Mouse (Mus musculus): ENCODE results near the gene Zbtb45. TPM values are rescaled to one million over a fixed set of nuclear protein-coding genes. Genes with fewer than 3 reads are reported as not detected.

Gene Zbtb45
- polyA plus RNA-seq, 1 experiment from 2014 or later, result 43.0 TPM

- Histone ChIP-seq H3K4me3 (replicated peaks; ENCODE audit: low read length) (peak overlapping the region; percentile 90), H3K27me3 (replicated peaks; ENCODE audit: control insufficient read depth, insufficient read depth, low read length) (no peaks in the 10 kb centered on the region), H3K4me1 (replicated peaks; ENCODE audit: control insufficient read depth, insufficient read depth, low read length) (peaks cover 28% of the 10 kb centered on the region), H3K27ac (ENCODE audit: low read length) (peak overlapping the region; percentile 100), H3K9ac (replicated peaks; ENCODE audit: low read depth, low read length) (peak overlapping the region; percentile 90), H3K9me3 (ENCODE audit: control insufficient read depth, low read length) (no peaks in the 10 kb centered on the region), H3K4me2 (ENCODE audit: low read length) (peak overlapping the region; percentile 97), H3K36me3 (ENCODE audit: control insufficient read depth, insufficient read depth) (peaks cover 30% of the 10 kb centered on the region)
- under 1% methylated on average over 92 of the region's 95 CpGs for WGBS
- peak; percentile 89 for ATAC-seq
Observed at GRCm38 (mm10) chr7:13023928-13024731, 14.3 kb upstream of the Zbtb45 start.

DNA sequence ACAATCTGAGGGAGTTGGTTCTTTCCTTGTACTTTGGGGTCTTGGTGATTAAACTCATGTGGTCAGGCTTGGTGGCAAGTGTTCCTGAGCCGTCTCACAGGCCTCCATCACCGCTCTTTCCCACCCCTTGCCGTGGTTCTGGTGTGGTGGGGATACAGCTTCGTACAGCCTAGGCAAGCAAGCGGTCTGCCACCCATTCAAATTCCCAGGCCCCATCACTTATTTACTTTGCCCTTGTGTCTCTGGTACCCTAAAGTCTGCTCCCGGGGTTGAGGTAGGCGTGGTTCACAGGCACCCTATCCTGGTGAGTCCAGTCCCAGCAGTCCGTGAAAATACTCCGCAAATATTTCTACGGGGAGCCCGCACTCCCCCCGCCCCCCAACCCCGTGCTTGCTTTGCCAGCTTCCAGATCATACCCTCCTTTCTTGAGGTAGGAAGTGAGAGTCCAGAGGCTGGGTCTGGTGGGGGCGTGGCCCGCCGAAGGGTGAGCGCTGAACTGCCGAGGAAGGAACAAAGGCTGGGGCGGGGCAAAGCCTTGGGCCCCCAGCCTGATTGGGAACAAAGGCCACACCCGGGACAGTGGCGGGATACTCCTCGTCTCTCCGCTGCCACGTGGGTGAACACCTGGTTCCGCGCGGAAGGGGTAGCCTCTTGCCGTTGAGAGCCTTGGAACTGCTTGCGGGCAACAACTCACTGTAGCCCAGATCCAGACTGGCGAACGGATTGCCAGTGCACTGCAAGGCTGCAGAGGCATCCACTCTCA, 13.1 kb upstream of the Zbtb45 start:
- 4% methylated on average over 31 of the region's 31 CpGs for WGBS
- Histone ChIP-seq H3K9me3 (ENCODE audit: control insufficient read depth, low read length) (no peaks in the 10 kb centered on the region), H3K27me3 (replicated peaks; ENCODE audit: control insufficient read depth, insufficient read depth, low read length) (no peaks in the 10 kb centered on the region), H3K4me3 (replicated peaks; ENCODE audit: low read length) (peak overlapping the region; percentile 90), H3K9ac (replicated peaks; ENCODE audit: low read depth, low read length) (peak overlapping the region; percentile 52), H3K4me1 (replicated peaks; ENCODE audit: control insufficient read depth, insufficient read depth, low read length) (peaks cover 28% of the 10 kb centered on the region), H3K27ac (ENCODE audit: low read length) (peak overlapping the region; percentile 100), H3K4me2 (ENCODE audit: low read length) (peak overlapping the region; percentile 97), H3K36me3 (ENCODE audit: control insufficient read depth, insufficient read depth) (peaks cover 18% of the 10 kb centered on the region)
- peak; percentile 16 for ATAC-seq

GRCm38 (mm10) chr7:13015217-13015616, 5.4 kb upstream of the Zbtb45 start:
- H3K4me2 ChIP-seq (ENCODE audit: low read length), result no peak overlapping the region
- no peak for ATAC-seq
- H3K9ac ChIP-seq (replicated peaks; ENCODE audit: low read depth, low read length), result no peak overlapping the region
- H3K9me3 ChIP-seq (ENCODE audit: control insufficient read depth, low read length), result no peaks in the 10 kb centered on the region
- H3K36me3 ChIP-seq (ENCODE audit: control insufficient read depth, insufficient read depth), result no peaks in the 10 kb centered on the region
- H3K27ac ChIP-seq (ENCODE audit: low read length), result no peak overlapping the region
- no peak overlapping the region for H3K4me3 ChIP-seq (replicated peaks; ENCODE audit: low read length)
- WGBS, result 91% methylated on average over 1 of the region's 1 CpGs
- H3K27me3 ChIP-seq (replicated peaks; ENCODE audit: control insufficient read depth, insufficient read depth, low read length), result no peaks in the 10 kb centered on the region
- peaks cover 5% of the 10 kb centered on the region for H3K4me1 ChIP-seq (replicated peaks; ENCODE audit: control insufficient read depth, insufficient read depth, low read length)

GRCm38 (mm10) chr7:13014275-13014839, 4.5 kb upstream of the Zbtb45 start:
- H3K27me3 ChIP-seq (replicated peaks; ENCODE audit: control insufficient read depth, insufficient read depth, low read length), result no peaks in the 10 kb centered on the region
- H3K9ac ChIP-seq (replicated peaks; ENCODE audit: low read depth, low read length), result no peak overlapping the region
- no peak for ATAC-seq
- no peak overlapping the region for H3K27ac ChIP-seq (ENCODE audit: low read length)
- no peaks in the 10 kb centered on the region for H3K36me3 ChIP-seq (ENCODE audit: control insufficient read depth, insufficient read depth)
- no peak overlapping the region for H3K4me2 ChIP-seq (ENCODE audit: low read length)
- 46% methylated on average over 6 of the region's 6 CpGs for WGBS
- peaks cover 7% of the 10 kb centered on the region for H3K4me1 ChIP-seq (replicated peaks; ENCODE audit: control insufficient read depth, insufficient read depth, low read length)
- no peak overlapping the region for H3K4me3 ChIP-seq (replicated peaks; ENCODE audit: low read length)
- H3K9me3 ChIP-seq (ENCODE audit: control insufficient read depth, low read length), result no peaks in the 10 kb centered on the region

GRCm38 (mm10) chr7:13013671-13014070, 3.8 kb upstream of the Zbtb45 start:
- Histone ChIP-seq H3K36me3 (ENCODE audit: control insufficient read depth, insufficient read depth) (no peaks in the 10 kb centered on the region), H3K27me3 (replicated peaks; ENCODE audit: control insufficient read depth, insufficient read depth, low read length) (no peaks in the 10 kb centered on the region), H3K4me1 (replicated peaks; ENCODE audit: control insufficient read depth, insufficient read depth, low read length) (peaks cover 10% of the 10 kb centered on the region), H3K9me3 (ENCODE audit: control insufficient read depth, low read length) (no peaks in the 10 kb centered on the region), H3K4me3 (replicated peaks; ENCODE audit: low read length) (no peak overlapping the region), H3K9ac (replicated peaks; ENCODE audit: low read depth, low read length) (no peak overlapping the region), H3K4me2 (ENCODE audit: low read length) (no peak overlapping the region), H3K27ac (ENCODE audit: low read length) (no peak overlapping the region)
- 60% methylated on average over 4 of the region's 4 CpGs for WGBS
- no peak for ATAC-seq

DNA sequence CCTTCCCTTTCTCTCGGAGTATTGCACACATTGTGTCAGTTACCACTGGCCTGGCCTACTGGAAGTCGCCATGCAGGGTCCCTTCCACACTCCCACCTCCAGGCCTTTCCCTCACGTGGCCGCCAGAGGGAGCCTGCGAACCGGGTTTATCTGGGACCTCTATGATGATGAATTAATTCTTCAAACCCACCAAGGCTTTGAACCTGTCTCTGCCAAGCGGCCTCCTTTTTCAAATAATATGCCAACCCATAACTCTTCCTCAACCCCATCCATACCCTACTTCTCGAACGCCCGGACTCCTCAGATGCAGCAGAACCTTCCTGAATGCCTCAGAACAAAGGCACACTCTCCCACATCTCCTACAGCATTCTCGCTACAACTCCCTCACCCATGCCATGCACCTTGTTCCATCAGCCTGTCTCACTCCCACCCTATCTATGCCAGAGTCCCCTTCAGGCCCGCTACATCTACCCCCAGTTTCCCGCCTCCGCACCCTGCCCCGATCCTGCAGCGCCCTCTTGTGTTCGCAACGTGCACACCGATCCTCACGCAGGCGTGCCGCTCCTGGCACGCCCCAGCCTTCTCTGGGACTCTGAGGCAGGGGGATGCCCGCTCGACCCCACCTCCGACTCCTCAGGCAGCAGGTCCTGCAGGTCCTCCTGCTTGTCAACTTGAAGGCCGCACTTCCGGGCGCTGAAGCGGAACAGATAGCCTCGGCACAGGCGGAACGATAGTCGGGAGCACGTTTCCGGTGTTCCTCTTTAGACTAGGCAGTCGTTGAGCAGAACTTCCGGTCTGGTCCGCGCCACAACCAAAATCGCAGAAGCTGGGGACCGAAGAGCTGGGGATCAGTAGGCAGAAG, 460 bp downstream of the Zbtb45 start:
- Histone ChIP-seq H3K9me3 (ENCODE audit: control insufficient read depth, low read length) (no peaks in the 10 kb centered on the region), H3K4me2 (ENCODE audit: low read length) (peak overlapping the region; percentile 59), H3K27ac (ENCODE audit: low read length) (peak overlapping the region; percentile 85), H3K4me1 (replicated peaks; ENCODE audit: control insufficient read depth, insufficient read depth, low read length) (peaks cover 21% of the 10 kb centered on the region), H3K4me3 (replicated peaks; ENCODE audit: low read length) (peak overlapping the region; percentile 49), H3K36me3 (ENCODE audit: control insufficient read depth, insufficient read depth) (0 out of 2 replicates have a peak, but pooled peaks cover 4% of the 10 kb centered on the region), H3K9ac (replicated peaks; ENCODE audit: low read depth, low read length) (peak overlapping the region; percentile 59), H3K27me3 (replicated peaks; ENCODE audit: control insufficient read depth, insufficient read depth, low read length) (no peaks in the 10 kb centered on the region)
- peak; percentile 89 for ATAC-seq
- WGBS, result under 1% methylated on average over 42 of the region's 42 CpGs

GRCm38 (mm10) chr7:13007341-13008092, 2.3 kb downstream of the Zbtb45 start:
- H3K27ac ChIP-seq (ENCODE audit: low read length), result no peak overlapping the region
- H3K9ac ChIP-seq (replicated peaks; ENCODE audit: low read depth, low read length), result peak overlapping the region; percentile 16; the same call in 1 of the 2 replicates
- no peak overlapping the region for H3K4me3 ChIP-seq (replicated peaks; ENCODE audit: low read length)
- no peaks in the 10 kb centered on the region for H3K9me3 ChIP-seq (ENCODE audit: control insufficient read depth, low read length)
- no peak for ATAC-seq
- H3K4me1 ChIP-seq (replicated peaks; ENCODE audit: control insufficient read depth, insufficient read depth, low read length), result peaks cover 21% of the 10 kb centered on the region
- no peaks in the 10 kb centered on the region for H3K27me3 ChIP-seq (replicated peaks; ENCODE audit: control insufficient read depth, insufficient read depth, low read length)
- 43% methylated on average over 57 of the region's 57 CpGs for WGBS
- peaks cover 4% of the 10 kb centered on the region; the same call in 1 of the 2 replicates for H3K36me3 ChIP-seq (ENCODE audit: control insufficient read depth, insufficient read depth)
- H3K4me2 ChIP-seq (ENCODE audit: low read length), result no peak overlapping the region

GRCm38 (mm10) chr7:13006531-13006930, 3.3 kb downstream of the Zbtb45 start:
- H3K4me1 ChIP-seq (replicated peaks; ENCODE audit: control insufficient read depth, insufficient read depth, low read length), result peaks cover 21% of the 10 kb centered on the region
- H3K9ac ChIP-seq (replicated peaks; ENCODE audit: low read depth, low read length), result no peak overlapping the region
- H3K9me3 ChIP-seq (ENCODE audit: control insufficient read depth, low read length), result no peaks in the 10 kb centered on the region
- no peak overlapping the region for H3K27ac ChIP-seq (ENCODE audit: low read length)
- no peak overlapping the region for H3K4me3 ChIP-seq (replicated peaks; ENCODE audit: low read length)
- H3K36me3 ChIP-seq (ENCODE audit: control insufficient read depth, insufficient read depth), result peaks cover 4% of the 10 kb centered on the region; the same call in 1 of the 2 replicates
- ATAC-seq, result no peak
- WGBS, result 87% methylated on average over 10 of the region's 10 CpGs
- no peaks in the 10 kb centered on the region for H3K27me3 ChIP-seq (replicated peaks; ENCODE audit: control insufficient read depth, insufficient read depth, low read length)
- no peak overlapping the region for H3K4me2 ChIP-seq (ENCODE audit: low read length)
